Mouse (Mus musculus) activated CD4-positive, CD25-positive, alpha-beta regulatory T cell, adult 4 months (primary cell): ENCODE results near the gene Farsb. TPM values are rescaled to one million over a fixed set of nuclear protein-coding genes. Genes with fewer than 3 reads are reported as not detected.
"Not testable (repeated sequence)": the region's sequence is repeated elsewhere in the genome, so short reads cannot be mapped to it uniquely, and the experiment has no call there.

ENCODE experiments used
- ATAC-seq: one replicate; pipeline ENCODE4 v1.8.0; 2017
- polyA plus RNA-seq, 2 experiments: library from polyadenylated mRNA; unstranded; fragments of 100-300 nt; shearing (Covaris generic); gene quantifications; one replicate each; pipeline ENCODE4 v1.2.1; 2017

Gene Farsb
- polyA plus RNA-seq, result 10 to 100 TPM; 65.2 to 75.3 TPM

DNA sequence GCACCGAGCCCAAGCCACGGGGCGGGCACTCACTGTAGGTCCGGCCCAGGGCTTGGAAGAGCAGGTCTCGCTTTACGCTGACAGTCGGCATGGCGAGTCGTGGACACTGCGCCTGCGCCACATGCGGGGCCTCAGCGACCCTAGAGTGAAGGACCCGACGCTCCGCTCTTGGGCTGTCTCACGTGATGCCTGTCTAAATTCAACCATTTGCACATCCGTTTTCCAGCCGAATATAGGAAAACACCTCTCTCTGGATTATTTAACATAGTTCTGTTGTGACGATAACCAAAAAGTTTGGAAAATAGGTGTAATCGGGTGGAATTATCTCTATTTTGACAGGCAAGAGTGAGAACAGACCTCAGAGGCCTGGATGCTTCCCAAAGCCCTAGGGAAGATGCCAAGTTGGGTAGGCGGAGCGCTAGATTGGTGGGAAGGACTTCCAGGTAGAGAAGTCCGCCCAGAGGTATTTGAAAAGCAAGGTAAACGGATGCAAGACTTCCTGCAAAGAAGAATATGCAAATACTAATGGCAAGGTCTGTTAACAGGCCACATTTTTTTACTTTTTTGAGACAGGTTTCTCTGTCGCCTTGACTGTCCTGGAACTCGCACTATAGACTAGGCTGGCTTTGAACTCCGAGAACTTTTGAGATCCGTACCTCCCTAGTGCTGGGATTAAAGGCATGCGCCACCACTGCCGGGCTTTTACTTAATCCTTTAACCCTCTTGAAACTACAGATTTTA, at the start of gene Farsb:
Farsb (minus strand) TSS at position 146 of the 741 bp plus-strand sequence.
- ATAC-seq, result peak; percentile 89

- peak; percentile 21 for ATAC-seq
These were observed 49.7 kb upstream of the Farsb start for GRCm38 (mm10) chr1:78538396-78538795.

GRCm38 (mm10) chr1:78537494-78538010, 48.9 kb upstream of the Farsb start:
- peak; percentile 94 for ATAC-seq

DNA sequence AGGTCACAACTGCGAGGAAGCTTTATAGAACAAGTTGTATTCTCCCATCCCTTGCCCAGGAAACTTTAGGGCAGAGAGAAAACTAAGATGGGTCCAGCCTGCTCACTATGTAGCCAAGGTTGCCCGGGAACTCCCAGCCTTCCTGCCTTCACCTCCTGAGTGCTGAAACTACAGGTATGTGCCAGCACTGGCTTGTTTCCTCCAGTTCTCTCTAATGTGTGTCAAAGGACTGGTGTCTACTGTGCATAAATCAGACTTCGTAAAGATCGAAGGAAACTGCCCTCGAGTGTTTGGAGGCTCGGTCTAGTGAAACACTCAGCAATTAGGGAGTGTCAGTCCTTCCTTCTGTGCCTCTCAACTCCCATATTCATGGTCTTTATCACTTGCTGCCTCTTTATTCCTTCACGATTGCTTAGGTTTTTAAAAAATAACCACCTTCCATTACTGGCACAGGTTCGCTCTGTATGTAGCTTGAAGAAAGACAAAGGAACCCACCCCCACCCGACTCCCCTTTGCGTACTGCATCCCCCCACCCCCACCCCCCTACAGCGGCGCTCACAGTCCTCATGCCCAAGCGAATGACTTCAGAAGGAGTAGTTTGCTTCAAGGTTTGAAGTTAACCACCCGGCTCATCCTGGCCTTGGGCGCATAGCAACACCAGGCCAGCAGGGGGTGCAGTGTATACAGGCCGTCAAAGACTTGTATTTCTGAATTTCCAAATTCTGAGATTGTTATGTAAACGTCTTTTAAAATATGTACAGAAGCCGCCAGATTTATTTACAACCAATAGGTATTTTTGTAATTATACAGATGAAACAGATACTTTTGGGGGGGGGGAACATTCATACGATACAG, 47.8 kb upstream of the Farsb start:
- peak; percentile 30 for ATAC-seq

DNA sequence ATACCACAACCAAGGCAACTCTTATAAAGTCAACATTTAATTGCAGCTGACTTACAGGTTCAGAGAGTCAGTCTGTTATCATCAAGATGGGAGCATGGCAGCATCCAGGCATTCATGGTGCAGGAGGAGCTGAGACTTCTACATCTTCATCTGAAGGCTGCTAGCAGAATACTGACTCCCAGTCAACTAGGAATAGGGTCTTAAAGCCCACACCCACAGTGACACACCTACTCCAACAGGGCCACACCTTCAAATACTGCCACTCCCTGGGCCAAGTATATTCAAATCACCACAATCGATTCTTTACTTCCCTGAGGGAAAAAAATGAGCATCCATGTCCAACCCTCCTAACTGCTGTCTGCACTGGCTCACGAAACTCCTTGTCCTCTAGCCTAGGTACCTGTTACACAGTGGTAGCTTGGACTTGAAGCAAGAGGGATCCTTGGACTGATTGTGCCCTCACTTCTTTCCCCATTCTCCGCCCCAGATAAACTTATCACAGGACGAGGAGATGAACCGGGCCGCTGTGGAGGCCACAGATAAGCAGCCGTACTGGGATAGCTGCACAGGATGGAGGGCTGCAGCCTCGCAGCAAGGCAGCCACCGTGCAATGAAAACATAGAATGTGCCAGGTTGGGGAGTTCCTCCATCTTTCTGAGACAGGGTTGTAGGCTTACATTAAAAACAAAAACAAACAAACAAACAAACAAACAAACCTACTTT, 45.9 kb upstream of the Farsb start:
- ATAC-seq, result no peak

DNA sequence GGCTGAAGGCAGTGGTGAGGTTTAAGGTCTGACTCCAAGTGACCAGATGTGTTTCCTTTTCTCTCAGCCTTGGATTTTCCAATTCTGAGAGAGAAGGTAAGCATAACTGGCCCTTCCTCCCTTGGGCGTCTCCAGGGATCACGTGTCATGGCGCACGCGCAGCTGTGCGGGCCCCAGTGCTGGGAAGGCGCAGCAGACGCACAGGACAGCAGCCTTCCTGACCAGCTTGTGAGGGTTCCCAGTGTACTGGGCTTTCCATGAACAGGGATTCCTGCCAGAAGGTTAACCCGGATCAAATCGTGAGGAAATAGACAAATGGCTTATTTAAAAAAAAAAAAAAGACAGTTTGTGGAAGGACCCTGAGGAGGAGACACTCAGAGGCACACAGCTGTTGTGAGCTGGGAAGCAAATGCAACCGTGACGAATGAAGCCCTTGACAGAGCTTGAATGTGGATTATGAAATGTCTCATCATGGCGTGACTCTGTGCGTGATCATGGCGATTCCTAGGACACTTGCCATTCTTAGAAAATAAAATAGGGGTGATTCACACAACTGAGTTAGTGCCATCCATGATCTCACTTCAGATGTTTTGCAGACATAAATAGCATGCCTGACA, 43.6 kb upstream of the Farsb start:
- no peak for ATAC-seq

- ATAC-seq, result no peak
These were observed 42.0 kb upstream of the Farsb start for GRCm38 (mm10) chr1:78530500-78531215.

DNA sequence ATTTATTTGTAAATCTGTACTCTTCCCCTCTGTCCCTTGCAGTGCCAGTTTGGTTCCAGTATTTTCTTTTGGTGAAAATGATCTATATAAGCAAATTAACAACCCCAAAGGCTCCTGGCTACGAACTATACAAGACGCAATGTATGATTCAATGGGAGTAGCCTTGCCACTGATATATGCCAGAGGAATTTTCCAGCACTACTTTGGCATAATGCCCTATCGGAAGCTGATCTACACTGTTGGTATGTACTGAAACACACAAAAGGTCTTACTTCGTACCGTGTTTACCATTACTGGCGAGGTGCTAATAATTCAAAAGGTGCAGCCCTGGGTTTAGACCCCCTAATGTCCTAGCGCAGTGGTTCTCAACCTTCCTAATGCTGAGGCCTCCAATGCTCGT, 40.3 kb upstream of the Farsb start:
- ATAC-seq, result no peak

GRCm38 (mm10) chr1:78528356-78528755, 39.7 kb upstream of the Farsb start:
- no peak for ATAC-seq

GRCm38 (mm10) chr1:78525189-78525886, 36.6 kb upstream of the Farsb start:
- ATAC-seq, result peak; percentile 49

DNA sequence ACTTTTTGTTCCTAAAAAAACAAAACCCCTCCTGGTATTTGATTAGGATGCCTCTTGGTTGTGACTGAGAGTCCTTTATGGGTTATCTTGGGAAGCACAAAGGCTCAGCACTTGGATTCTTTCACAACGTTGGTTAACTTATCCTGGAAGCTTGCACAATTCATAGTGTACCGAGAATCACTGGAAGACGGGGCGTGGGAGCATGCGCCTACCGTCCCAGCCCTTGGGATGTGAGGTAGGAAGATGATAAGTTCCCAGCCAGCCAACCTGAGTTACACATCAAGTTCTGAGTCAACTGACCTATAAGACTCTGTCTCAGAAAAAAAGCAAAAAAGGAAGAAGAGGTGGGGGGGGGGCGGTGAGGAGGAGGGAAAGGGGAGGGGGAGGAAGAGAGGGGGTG, 30.2 kb upstream of the Farsb start:
- ATAC-seq, result no peak

- ATAC-seq, result no peak
These were observed 24.1 kb upstream of the Farsb start for GRCm38 (mm10) chr1:78512756-78513155.

DNA sequence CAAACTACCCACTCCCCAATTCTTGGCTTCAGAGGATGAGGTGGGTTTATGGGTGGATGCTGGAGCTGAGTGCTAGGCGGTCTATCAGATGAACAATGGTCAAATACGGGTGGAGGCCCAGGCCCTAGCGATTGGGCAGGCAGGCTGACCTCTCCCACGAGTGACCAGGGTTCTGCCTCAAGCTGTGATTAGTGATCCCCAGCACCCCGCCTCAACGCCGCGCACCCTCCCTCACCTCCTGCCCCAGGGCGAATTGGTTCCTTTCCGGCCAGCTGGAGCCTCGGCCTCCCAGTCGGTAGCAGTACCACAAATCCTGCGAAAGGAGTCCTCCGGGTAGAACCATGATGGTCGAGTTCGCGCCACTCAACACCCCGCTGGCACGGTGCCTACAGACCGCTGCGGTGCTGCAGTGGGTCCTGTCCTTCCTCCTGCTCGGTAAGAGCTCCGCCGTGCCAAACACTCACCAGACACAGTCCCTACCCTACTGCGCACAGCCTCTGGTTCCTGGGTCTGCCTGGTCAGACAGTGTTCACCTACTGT, 23.0 kb upstream of the Farsb start, which contains the start of gene BC035947:
BC035947 (minus strand) TSS at position 538 of the 540 bp plus-strand sequence.
- ATAC-seq, result no peak

DNA sequence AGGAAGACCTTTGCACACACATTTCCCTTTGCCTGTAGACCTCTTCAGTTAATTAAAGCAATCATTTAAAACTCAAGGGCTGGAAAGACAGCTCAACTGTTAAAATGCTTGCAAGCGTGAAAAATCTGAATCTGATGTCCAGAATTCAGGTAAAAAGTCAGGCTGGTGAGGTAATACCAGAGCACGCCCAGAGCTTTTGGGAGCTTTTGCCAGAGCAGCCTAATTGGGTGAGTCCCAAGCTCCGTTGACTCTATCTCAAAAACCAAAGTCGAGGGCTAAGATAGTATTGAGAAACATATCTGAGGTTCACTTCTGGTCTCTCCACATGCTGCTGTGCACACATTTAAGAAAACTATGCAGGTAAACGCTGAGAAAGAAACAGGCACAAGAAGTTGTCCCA, 22.2 kb upstream of the Farsb start, which contains the start of gene Mogat1:
Mogat1 (plus strand) TSS at position 130 of the 400 bp plus-strand sequence.
- ATAC-seq, result no peak

- no peak for ATAC-seq
These were observed 18.4 kb upstream of the Farsb start for GRCm38 (mm10) chr1:78507137-78507536.

GRCm38 (mm10) chr1:78502527-78502926, 13.8 kb upstream of the Farsb start:
- ATAC-seq, result no peak

GRCm38 (mm10) chr1:78501856-78502255, 13.2 kb upstream of the Farsb start:
- not testable (repeated sequence) for ATAC-seq

GRCm38 (mm10) chr1:78501036-78501435, 12.3 kb upstream of the Farsb start:
- ATAC-seq, result no peak

GRCm38 (mm10) chr1:78490143-78490542, 1.4 kb upstream of the Farsb start:
- no peak for ATAC-seq

GRCm38 (mm10) chr1:78488427-78488751, 308 bp downstream of the Farsb start:
- ATAC-seq, result peak; percentile 40

DNA sequence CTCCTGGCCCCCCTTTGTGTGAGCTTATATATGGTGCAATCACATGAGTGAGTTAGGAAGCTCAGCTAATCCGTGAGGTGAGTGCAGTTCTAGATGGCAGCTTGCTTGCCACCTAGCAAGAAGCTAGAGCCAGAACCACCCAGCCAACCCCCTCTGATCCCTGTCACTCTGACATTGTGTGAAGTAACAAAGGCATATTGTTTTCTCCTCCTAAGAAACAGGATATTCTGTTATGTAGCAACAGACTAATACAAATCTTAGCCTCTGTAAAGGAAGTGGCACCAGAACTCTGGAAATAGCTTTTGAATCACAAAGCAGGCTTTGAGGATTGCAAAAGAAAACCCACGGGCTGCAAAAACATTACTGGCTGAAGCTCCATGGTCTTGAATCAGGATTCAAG, 4.3 kb downstream of the Farsb start:
- no peak for ATAC-seq
